In the genomic region with DNA sequence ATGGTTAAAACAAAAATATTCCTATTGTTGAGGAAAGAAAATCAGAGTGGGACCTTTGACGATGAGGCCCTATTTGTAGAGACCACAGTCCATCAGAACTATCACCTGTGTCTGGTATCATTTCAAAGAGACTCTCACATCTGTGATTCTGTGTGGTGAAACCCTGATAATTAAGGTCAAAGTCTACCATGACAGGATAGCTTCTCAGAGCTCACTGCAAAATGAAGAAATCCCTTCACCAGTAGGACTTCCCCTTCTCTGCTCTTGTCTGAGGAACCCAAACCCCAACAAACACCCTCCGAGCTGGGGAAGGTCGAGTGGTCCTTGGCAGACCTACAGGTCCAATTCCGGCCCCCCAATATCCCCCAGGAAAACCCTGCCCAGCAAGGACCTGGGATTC, we compare ENCODE assay signal across 25 mouse cellular contexts.
"Had no signal": no experiment of that assay in that cellular context is flagged by ENCODE, and none has a peak within 500 bp of the region (broad histone marks: within the 10 kb centered on the region; RNA-seq: fewer than 3 reads in every experiment).

No protein-coding gene starts in this region.

- ATAC-seq: forebrain, embryonic 16.5 days; inflammation-experienced regulatory T-cells, adult 6 months had no signal

- H3K9ac ChIP-seq: heart, embryonic 12.5 days; hindbrain, embryonic 13.5 days; hindbrain, embryonic 15.5 days; limb, embryonic 12.5 days; liver, embryonic 13.5 days; liver, embryonic 15.5 days had no signal

- H3K4me3 ChIP-seq: gastrocnemius, adult 2 months; heart, adult 2 months; heart, embryonic 10.5 days; heart, embryonic 12.5 days; hindbrain, embryonic 10.5 days; hindbrain, embryonic 13.5 days; hindbrain, embryonic 15.5 days; layer of hippocampus, adult 2 months; left cerebral cortex, adult 2 months; limb, embryonic 10.5 days; limb, embryonic 12.5 days; liver, embryonic 13.5 days; liver, embryonic 15.5 days had no signal

- H3K4me2 ChIP-seq: heart, embryonic 12.5 days; hindbrain, embryonic 13.5 days; hindbrain, embryonic 15.5 days; limb, embryonic 12.5 days; liver, embryonic 11.5 days; liver, embryonic 13.5 days; liver, embryonic 15.5 days had no signal

- H3K36me3 ChIP-seq: heart, embryonic 10.5 days; heart, embryonic 12.5 days; hindbrain, embryonic 10.5 days; hindbrain, embryonic 13.5 days; hindbrain, embryonic 15.5 days; limb, embryonic 10.5 days; limb, embryonic 12.5 days; liver, embryonic 13.5 days; liver, embryonic 15.5 days had no signal

- DNase-seq: gastrocnemius, adult 2 months; gastrocnemius, postnatal 10 days; gastrocnemius, postnatal 36 days; heart, adult 2 months; heart, postnatal 10 days; heart, postnatal 4 days; kidney, adult 11 months; kidney, adult 2 months; kidney, postnatal 25 days; kidney, postnatal 4 days; liver; liver, embryonic 13.5 days had no signal

- H3K9me3 ChIP-seq: heart, embryonic 10.5 days; heart, embryonic 12.5 days; hindbrain, embryonic 10.5 days; hindbrain, embryonic 13.5 days; hindbrain, embryonic 15.5 days; limb, embryonic 10.5 days; limb, embryonic 12.5 days; liver, embryonic 13.5 days; liver, embryonic 15.5 days had no signal

- H3K4me1 ChIP-seq: heart, embryonic 10.5 days; heart, embryonic 12.5 days; hindbrain, embryonic 13.5 days; hindbrain, embryonic 15.5 days; limb, embryonic 10.5 days; limb, embryonic 12.5 days; liver, embryonic 15.5 days had no signal

- H3K27ac ChIP-seq: gastrocnemius, adult 2 months; heart, adult 2 months; heart, embryonic 10.5 days; hindbrain, embryonic 10.5 days; hindbrain, embryonic 13.5 days; hindbrain, embryonic 15.5 days; layer of hippocampus, adult 2 months; left cerebral cortex, adult 2 months; limb, embryonic 10.5 days; limb, embryonic 12.5 days; liver, embryonic 13.5 days; liver, embryonic 15.5 days had no signal

- H3K27me3 ChIP-seq: heart, embryonic 12.5 days; hindbrain, embryonic 15.5 days; limb, embryonic 12.5 days; liver, embryonic 13.5 days had no signal
